13 mouse cellular contexts compared by ENCODE assay signal in the genomic region with DNA sequence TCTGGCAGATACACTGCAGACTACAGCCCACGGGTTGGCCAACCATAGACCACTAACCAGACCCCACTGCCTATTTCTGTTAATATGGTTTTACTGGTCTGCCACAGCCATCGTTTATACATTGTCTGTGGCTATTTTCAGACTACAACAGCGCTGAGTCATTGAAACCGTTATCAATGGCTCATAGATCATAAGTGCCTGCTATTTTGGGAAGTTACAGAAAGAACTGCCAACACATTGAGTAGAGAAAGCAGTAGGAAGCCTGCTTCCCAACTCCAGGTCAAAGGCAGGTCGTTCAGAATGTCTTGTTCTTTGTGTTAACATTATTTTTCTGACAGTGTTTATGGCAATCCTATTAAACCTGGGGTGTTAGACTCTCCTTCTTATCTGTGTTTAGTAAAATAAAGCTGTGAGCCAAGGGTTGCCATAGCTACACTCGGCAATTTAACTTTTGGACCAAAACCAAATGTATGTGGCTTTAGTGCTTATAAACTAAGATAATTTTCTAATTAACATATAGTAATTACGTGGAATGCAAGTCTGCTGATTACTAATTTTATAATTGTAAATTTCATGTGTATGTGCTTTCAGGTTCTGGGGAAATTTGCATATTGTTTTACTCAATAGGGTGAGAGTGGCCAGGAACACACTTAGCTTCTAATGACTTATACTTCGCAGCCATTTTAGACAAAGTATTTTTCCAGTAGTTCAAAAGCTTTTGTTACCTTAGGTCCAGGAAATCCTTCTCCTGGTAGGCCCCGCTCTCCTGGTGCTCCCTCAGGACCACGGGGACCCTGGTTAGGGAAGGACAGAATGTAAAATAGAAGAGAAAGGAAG.
DNase-seq lines count a peak whose midpoint lies in the region; ATAC-seq and TF ChIP-seq lines count a peak whose summit lies in the region.
"Had no signal": no experiment of that assay in that cellular context is flagged by ENCODE, and none has a peak within 500 bp of the region (broad histone marks: within the 10 kb centered on the region; RNA-seq: fewer than 3 reads in every experiment).

No protein-coding gene starts in this region.

- TF ChIP-seq CTCF in forebrain, postnatal 0 days (IDR thresholded peaks at IDR 0.05; ENCODE audit: low read depth): no peak

- no peak overlapping the region for H3K9ac ChIP-seq in lung, embryonic 15.5 days
- H3K9ac ChIP-seq in forebrain, postnatal 0 days: no peak overlapping the region
- no peak overlapping the region for H3K9ac ChIP-seq in kidney, embryonic 16.5 days (replicated peaks; ENCODE audit: low read length)
- H3K9ac ChIP-seq: kidney, embryonic 15.5 days had no signal

- no peak overlapping the region for H3K4me2 ChIP-seq in lung, embryonic 15.5 days
- no peak overlapping the region for H3K4me2 ChIP-seq in forebrain, postnatal 0 days (ENCODE audit: low read depth)
- H3K4me2 ChIP-seq in kidney, embryonic 16.5 days (replicated peaks; ENCODE audit: low read depth, low read length): no peak overlapping the region
- H3K4me2 ChIP-seq: kidney, embryonic 15.5 days had no signal

- no peaks in the 10 kb centered on the region for H3K27me3 ChIP-seq in lung, embryonic 15.5 days
- H3K27me3 ChIP-seq in forebrain, postnatal 0 days (ENCODE audit: insufficient read depth, low read length): no peaks in the 10 kb centered on the region
- no peaks in the 10 kb centered on the region for H3K27me3 ChIP-seq in megakaryocyte, embryonic 14.5 days (replicated peaks)
- H3K27me3 ChIP-seq in kidney, embryonic 16.5 days (ENCODE audit: insufficient read depth, low read length): no peaks in the 10 kb centered on the region
- no peaks in the 10 kb centered on the region for H3K27me3 ChIP-seq in limb, embryonic 10.5 days (ENCODE audit: low read depth, poor library complexity, severe bottlenecking)
- H3K27me3 ChIP-seq: kidney, embryonic 15.5 days had no signal

- H3K4me1 ChIP-seq in lung, embryonic 15.5 days: peaks cover 5% of the 10 kb centered on the region
- H3K4me1 ChIP-seq in forebrain, postnatal 0 days (ENCODE audit: insufficient read depth): no peaks in the 10 kb centered on the region
- H3K4me1 ChIP-seq in megakaryocyte, embryonic 14.5 days: peaks cover 11% of the 10 kb centered on the region
- no peaks in the 10 kb centered on the region for H3K4me1 ChIP-seq in kidney, embryonic 16.5 days (ENCODE audit: insufficient read depth, low read length)
- H3K4me1 ChIP-seq in limb, embryonic 10.5 days: no peaks in the 10 kb centered on the region
- H3K4me1 ChIP-seq: kidney, embryonic 15.5 days had no signal

- no peak overlapping the region for H3K27ac ChIP-seq in lung, embryonic 15.5 days
- no peak overlapping the region for H3K27ac ChIP-seq in forebrain, postnatal 0 days (ENCODE audit: low read depth, low read length)
- H3K27ac ChIP-seq in kidney, embryonic 16.5 days (ENCODE audit: low read length): no peak overlapping the region
- H3K27ac ChIP-seq in limb, embryonic 10.5 days: no peak overlapping the region
- H3K27ac ChIP-seq: kidney, embryonic 15.5 days had no signal

- H3K4me3 ChIP-seq in lung, embryonic 15.5 days: no peak overlapping the region
- no peak overlapping the region for H3K4me3 ChIP-seq in forebrain, postnatal 0 days (ENCODE audit: low read depth, low read length)
- H3K4me3 ChIP-seq in megakaryocyte, embryonic 14.5 days (replicated peaks): peak overlapping the region; percentile 69
- H3K4me3 ChIP-seq in kidney, embryonic 16.5 days (ENCODE audit: low read length): no peak overlapping the region
- no peak overlapping the region for H3K4me3 ChIP-seq in limb, embryonic 10.5 days
- H3K4me3 ChIP-seq: erythroblast, embryonic 14.5 days; kidney, embryonic 15.5 days had no signal

- no peaks in the 10 kb centered on the region for H3K9me3 ChIP-seq in lung, embryonic 15.5 days
- H3K9me3 ChIP-seq in forebrain, postnatal 0 days (ENCODE audit: low read length): no peaks in the 10 kb centered on the region
- no peaks in the 10 kb centered on the region for H3K9me3 ChIP-seq in megakaryocyte, embryonic 14.5 days
- no peaks in the 10 kb centered on the region for H3K9me3 ChIP-seq in kidney, embryonic 16.5 days (ENCODE audit: low read length)
- no peaks in the 10 kb centered on the region for H3K9me3 ChIP-seq in limb, embryonic 10.5 days (replicated peaks)
- H3K9me3 ChIP-seq: kidney, embryonic 15.5 days had no signal

- no peak for DNase-seq in lung, postnatal 4 days
- DNase-seq in NIH3T3 (ENCODE audit: low read depth): peak; percentile 80
- DNase-seq in forebrain, postnatal 0 days: peak; percentile 42
- no peak for DNase-seq in limb, embryonic 10.5 days (ENCODE audit: low spot score)
- DNase-seq in cerebellum, postnatal 10 days: no peak
- DNase-seq: adrenal gland, postnatal 10 days; cerebellum, postnatal 36 days; thymus, adult 2 months had no signal

- WGBS in lung, embryonic 15.5 days: 43% methylated on average over 10 of the region's 10 CpGs
- 52% methylated on average over 10 of the region's 10 CpGs for WGBS in forebrain, postnatal 0 days
- WGBS in kidney, embryonic 16.5 days: 69% methylated on average over 10 of the region's 10 CpGs
- WGBS in limb, embryonic 10.5 days: 88% methylated on average over 10 of the region's 10 CpGs

- no peaks in the 10 kb centered on the region for H3K36me3 ChIP-seq in lung, embryonic 15.5 days
- no peaks in the 10 kb centered on the region for H3K36me3 ChIP-seq in forebrain, postnatal 0 days (ENCODE audit: insufficient read depth)
- no peaks in the 10 kb centered on the region for H3K36me3 ChIP-seq in megakaryocyte, embryonic 14.5 days (replicated peaks; ENCODE audit: low read length)
- H3K36me3 ChIP-seq in kidney, embryonic 16.5 days (ENCODE audit: insufficient read depth, low read length): no peaks in the 10 kb centered on the region
- H3K36me3 ChIP-seq in limb, embryonic 10.5 days: no peaks in the 10 kb centered on the region
- H3K36me3 ChIP-seq: kidney, embryonic 15.5 days had no signal

- ATAC-seq in lung, embryonic 15.5 days (ENCODE audit: borderline replicate concordance, extremely low read depth, low FRiP score, low TSS enrichment): peak; percentile 84; the same call in 1 of the 2 replicates
- peak; percentile 62 for ATAC-seq in forebrain, postnatal 0 days
- no peak for ATAC-seq in kidney, embryonic 16.5 days (ENCODE audit: low FRiP score, low TSS enrichment)

Comparison
In these comparisons a context has a peak if more than half of its experiments do, and no peak if none do; other contexts are left out.
1. DNase-seq: peak in NIH3T3 (single experiment) and forebrain, postnatal 0 days (single experiment); none in lung, postnatal 4 days (0 of 2), limb, embryonic 10.5 days (single experiment) and cerebellum, postnatal 10 days (0 of 2).